Mouse (Mus musculus): Measurements from ENCODE around the gene Pak7.

DNA sequence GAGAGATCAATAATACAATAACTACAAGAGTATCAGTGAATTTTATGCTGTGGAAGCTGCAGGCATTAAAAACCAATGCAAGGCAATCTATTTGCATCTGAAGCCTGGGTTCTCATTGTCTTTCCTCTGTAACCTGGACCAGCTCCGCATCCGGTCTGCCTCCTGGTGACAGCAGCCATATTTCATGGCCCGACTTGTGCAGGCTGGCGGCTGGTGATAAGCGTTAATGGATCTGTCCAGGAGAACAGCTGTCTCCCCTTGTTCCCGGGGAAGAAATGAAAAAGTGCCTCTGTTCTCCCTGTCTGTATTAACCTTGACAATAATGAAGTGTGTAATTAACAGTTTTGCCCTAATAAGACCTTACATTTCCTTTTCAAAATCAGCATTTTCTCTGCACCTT lies 265.9 kb downstream of the Pak7 start:
- TF ChIP-seq EP300 (IDR thresholded peaks at IDR 0.05; ENCODE audit: insufficient read depth, low read depth, low read length) (no peak), POLR2A (IDR thresholded peaks at IDR 0.05; ENCODE audit: insufficient read depth, low read depth, low read length) (no peak)
